Mouse (Mus musculus): ENCODE results near the gene Endou. TPM values are rescaled to one million over a fixed set of nuclear protein-coding genes. Genes with fewer than 3 reads are reported as not detected.

Endou gene
- polyA plus RNA-seq, 1 experiment from 2014 or later = 0.31 TPM

- 90% methylated on average over 17 of the region's 17 CpGs for WGBS
- H3K9ac ChIP-seq (replicated peaks) = no peak overlapping the region
- no peaks in the 10 kb centered on the region for H3K27me3 ChIP-seq
- no peaks in the 10 kb centered on the region for H3K36me3 ChIP-seq
- H3K4me2 ChIP-seq (replicated peaks) = no peak overlapping the region
- no peaks in the 10 kb centered on the region for H3K9me3 ChIP-seq
- H3K27ac ChIP-seq = no peak overlapping the region
- no peak for ATAC-seq
- H3K4me3 ChIP-seq (replicated peaks) = no peak overlapping the region
- no peaks in the 10 kb centered on the region for H3K4me1 ChIP-seq (replicated peaks)
Measured at GRCm38 (mm10) chr15:97724346-97725197, 6.6 kb downstream of the Endou start.

DNA sequence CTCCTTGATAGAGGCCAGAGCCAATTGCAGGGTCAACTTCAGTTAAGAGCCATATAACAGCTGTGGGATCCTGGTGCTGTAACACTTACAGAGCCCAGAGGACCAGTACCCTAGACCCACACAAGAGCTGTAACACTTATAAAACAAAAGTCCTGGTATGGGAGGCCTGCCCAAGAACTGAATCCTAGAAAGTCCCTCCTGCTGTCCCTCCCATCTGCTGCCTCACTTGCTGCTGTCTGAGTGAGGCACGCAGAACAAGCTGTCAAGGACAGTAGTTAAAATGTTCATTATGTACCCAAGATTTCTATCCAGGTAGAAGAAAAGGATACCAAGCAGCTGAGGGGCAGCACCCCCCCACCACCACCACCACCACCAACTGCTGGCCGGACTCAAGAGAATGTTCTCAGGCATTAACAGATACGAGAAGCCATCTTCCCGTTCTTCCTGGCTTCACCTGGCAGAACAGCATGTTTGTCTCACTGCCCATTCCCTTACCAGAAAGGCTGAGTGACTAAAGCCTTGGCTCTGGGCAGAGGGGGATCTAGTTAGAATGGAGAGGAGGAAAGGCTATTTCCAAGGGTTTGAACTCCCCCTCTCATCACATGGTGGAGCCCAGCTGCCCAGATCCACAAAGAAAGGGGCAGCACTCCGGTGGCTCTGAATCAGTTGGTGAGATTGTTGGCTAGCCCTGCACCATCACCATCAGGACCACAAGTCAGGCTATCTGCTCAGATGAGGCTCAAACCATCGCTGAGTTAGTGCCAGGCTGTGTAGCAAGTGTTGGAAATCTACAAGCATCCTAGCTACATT lies 7.4 kb downstream of the Endou start:
- Histone ChIP-seq H3K4me3 (replicated peaks) (no peak overlapping the region), H3K27me3 (no peaks in the 10 kb centered on the region), H3K36me3 (no peaks in the 10 kb centered on the region), H3K27ac (no peak overlapping the region), H3K4me2 (replicated peaks) (no peak overlapping the region), H3K9ac (replicated peaks) (no peak overlapping the region), H3K4me1 (replicated peaks) (no peaks in the 10 kb centered on the region), H3K9me3 (no peaks in the 10 kb centered on the region)
- no peak for ATAC-seq
- WGBS = 86% methylated on average over 6 of the region's 6 CpGs

- Histone ChIP-seq H3K4me2 (replicated peaks) (no peak overlapping the region), H3K4me3 (replicated peaks) (no peak overlapping the region), H3K4me1 (replicated peaks) (no peaks in the 10 kb centered on the region), H3K9me3 (no peaks in the 10 kb centered on the region), H3K36me3 (no peaks in the 10 kb centered on the region), H3K27me3 (no peaks in the 10 kb centered on the region), H3K9ac (replicated peaks) (no peak overlapping the region), H3K27ac (no peak overlapping the region)
- ATAC-seq = no peak
- 82% methylated on average over 15 of the region's 15 CpGs for WGBS
Measured at GRCm38 (mm10) chr15:97721008-97721701, 10.0 kb downstream of the Endou start.

DNA sequence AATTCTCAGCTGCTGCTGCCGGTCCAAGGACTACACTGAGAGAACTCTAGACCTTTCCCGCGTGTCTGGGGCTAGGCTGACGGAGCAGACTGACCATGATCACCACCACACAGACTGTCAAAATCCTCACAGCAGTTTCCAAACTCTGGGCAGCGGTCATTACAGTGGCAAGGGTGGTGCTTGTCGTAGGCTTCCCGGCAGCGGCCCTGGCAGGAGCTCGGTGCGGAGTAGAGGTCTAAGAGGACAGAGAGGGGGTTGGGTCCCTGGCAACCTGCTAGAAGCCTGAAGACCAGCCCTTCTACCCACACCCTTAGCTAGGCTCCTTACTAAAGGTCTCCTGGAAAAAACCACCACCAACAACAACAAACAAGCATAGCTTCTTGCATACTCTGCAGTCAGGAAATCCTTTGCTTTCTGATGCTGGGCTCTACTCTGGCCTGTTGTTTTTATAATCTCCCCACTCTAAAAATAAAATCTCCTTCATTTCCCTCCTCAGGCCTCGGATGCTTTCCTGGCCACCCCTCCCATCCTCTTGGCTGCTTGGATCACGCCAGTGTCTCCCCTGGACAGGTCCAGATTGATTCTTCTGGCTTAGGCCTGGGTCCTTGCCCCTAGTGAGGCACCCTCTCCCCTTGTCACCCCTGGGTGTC lies 11.0 kb downstream of the Endou start:
- WGBS = 84% methylated on average over 12 of the region's 12 CpGs
- no peaks in the 10 kb centered on the region for H3K27me3 ChIP-seq
- no peak overlapping the region for H3K9ac ChIP-seq (replicated peaks)
- no peak overlapping the region for H3K27ac ChIP-seq
- no peak for ATAC-seq
- no peaks in the 10 kb centered on the region for H3K4me1 ChIP-seq (replicated peaks)
- H3K36me3 ChIP-seq = no peaks in the 10 kb centered on the region
- no peak overlapping the region for H3K4me3 ChIP-seq (replicated peaks)
- H3K4me2 ChIP-seq (replicated peaks) = no peak overlapping the region
- no peaks in the 10 kb centered on the region for H3K9me3 ChIP-seq

DNA sequence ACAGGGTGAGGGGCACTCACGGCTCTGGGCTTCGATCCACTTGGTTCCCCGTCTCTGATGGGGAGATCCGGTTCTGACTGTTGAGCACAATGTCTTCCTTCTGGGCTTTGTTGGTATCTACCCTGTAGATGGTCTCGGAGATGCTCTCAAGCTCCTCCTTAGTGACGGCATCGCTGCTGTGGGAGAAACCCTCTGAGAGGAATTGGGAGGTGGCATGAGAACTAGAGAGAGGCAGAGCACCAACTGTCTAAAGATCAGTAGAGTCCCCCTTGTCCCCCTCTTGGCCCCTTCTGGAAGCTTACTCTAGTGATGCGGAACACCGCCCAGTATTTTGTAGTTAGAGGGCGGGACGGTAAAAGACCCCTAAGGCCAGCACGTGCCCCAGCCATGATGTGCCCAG lies 11.6 kb downstream of the Endou start:
- Histone ChIP-seq H3K27ac (no peak overlapping the region), H3K9ac (replicated peaks) (no peak overlapping the region), H3K4me1 (replicated peaks) (no peaks in the 10 kb centered on the region), H3K4me2 (replicated peaks) (no peak overlapping the region), H3K27me3 (no peaks in the 10 kb centered on the region), H3K9me3 (no peaks in the 10 kb centered on the region), H3K36me3 (no peaks in the 10 kb centered on the region), H3K4me3 (replicated peaks) (no peak overlapping the region)
- WGBS = 90% methylated on average over 12 of the region's 12 CpGs
- ATAC-seq = no peak

GRCm38 (mm10) chr15:97718535-97719155 lies 12.5 kb downstream of the Endou start:
- Histone ChIP-seq H3K36me3 (no peaks in the 10 kb centered on the region), H3K9ac (replicated peaks) (no peak overlapping the region), H3K4me2 (replicated peaks) (no peak overlapping the region), H3K27me3 (no peaks in the 10 kb centered on the region), H3K27ac (no peak overlapping the region), H3K9me3 (no peaks in the 10 kb centered on the region), H3K4me3 (replicated peaks) (no peak overlapping the region), H3K4me1 (replicated peaks) (no peaks in the 10 kb centered on the region)
- 88% methylated on average over 8 of the region's 8 CpGs for WGBS
- no peak for ATAC-seq

- 0 out of 2 replicates have a peak, but pooled peaks have one; percentile 48 for ATAC-seq
- Histone ChIP-seq H3K4me3 (replicated peaks) (no peak overlapping the region), H3K4me2 (replicated peaks) (no peak overlapping the region), H3K27ac (no peak overlapping the region), H3K36me3 (no peaks in the 10 kb centered on the region), H3K27me3 (no peaks in the 10 kb centered on the region), H3K4me1 (replicated peaks) (no peaks in the 10 kb centered on the region), H3K9ac (replicated peaks) (no peak overlapping the region), H3K9me3 (no peaks in the 10 kb centered on the region)
- 34% methylated on average over 12 of the region's 12 CpGs for WGBS
Measured at GRCm38 (mm10) chr15:97717861-97718534, 13.1 kb downstream of the Endou start.

- Histone ChIP-seq H3K27ac (no peak overlapping the region), H3K9ac (replicated peaks) (no peak overlapping the region), H3K4me2 (replicated peaks) (no peak overlapping the region), H3K9me3 (no peaks in the 10 kb centered on the region), H3K36me3 (no peaks in the 10 kb centered on the region), H3K27me3 (no peaks in the 10 kb centered on the region), H3K4me3 (replicated peaks) (no peak overlapping the region), H3K4me1 (replicated peaks) (no peaks in the 10 kb centered on the region)
- no peak for ATAC-seq
- WGBS = 92% methylated on average over 11 of the region's 11 CpGs
Measured at GRCm38 (mm10) chr15:97716782-97717181, 14.4 kb downstream of the Endou start.

- no peak overlapping the region for H3K4me2 ChIP-seq (replicated peaks)
- no peaks in the 10 kb centered on the region for H3K36me3 ChIP-seq
- H3K4me1 ChIP-seq (replicated peaks) = no peaks in the 10 kb centered on the region
- H3K4me3 ChIP-seq (replicated peaks) = no peak overlapping the region
- no peaks in the 10 kb centered on the region for H3K9me3 ChIP-seq
- no peak overlapping the region for H3K27ac ChIP-seq
- ATAC-seq = no peak
- no peaks in the 10 kb centered on the region for H3K27me3 ChIP-seq
- WGBS = 97% methylated on average over 1 of the region's 1 CpGs
- no peak overlapping the region for H3K9ac ChIP-seq (replicated peaks)
Measured at GRCm38 (mm10) chr15:97715734-97716133, 15.4 kb downstream of the Endou start.

DNA sequence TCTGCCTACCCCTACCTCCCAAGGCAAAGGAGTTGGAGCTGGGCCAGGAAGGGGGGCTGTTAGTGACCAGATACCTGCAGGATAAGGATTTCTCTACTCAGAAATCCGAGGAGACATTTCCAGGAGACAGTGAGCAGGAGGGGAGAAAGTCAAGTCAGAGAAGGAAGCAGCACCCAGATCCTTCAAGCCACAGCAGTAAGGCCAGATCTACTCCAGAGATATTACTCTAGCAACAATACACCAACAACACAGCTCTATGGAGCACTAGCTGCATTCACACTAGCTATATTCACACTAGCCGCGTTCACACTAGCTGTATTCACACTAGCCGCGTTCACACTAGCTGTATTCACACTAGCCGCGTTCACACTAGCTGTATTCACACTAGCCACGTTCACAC lies 16.1 kb downstream of the Endou start:
- no peak for ATAC-seq
- Histone ChIP-seq H3K36me3 (no peaks in the 10 kb centered on the region), H3K27ac (no peak overlapping the region), H3K9ac (replicated peaks) (no peak overlapping the region), H3K9me3 (no peaks in the 10 kb centered on the region), H3K4me2 (replicated peaks) (no peak overlapping the region), H3K4me1 (replicated peaks) (no peaks in the 10 kb centered on the region), H3K4me3 (replicated peaks) (no peak overlapping the region), H3K27me3 (no peaks in the 10 kb centered on the region)
- WGBS = 89% methylated on average over 8 of the region's 8 CpGs

DNA sequence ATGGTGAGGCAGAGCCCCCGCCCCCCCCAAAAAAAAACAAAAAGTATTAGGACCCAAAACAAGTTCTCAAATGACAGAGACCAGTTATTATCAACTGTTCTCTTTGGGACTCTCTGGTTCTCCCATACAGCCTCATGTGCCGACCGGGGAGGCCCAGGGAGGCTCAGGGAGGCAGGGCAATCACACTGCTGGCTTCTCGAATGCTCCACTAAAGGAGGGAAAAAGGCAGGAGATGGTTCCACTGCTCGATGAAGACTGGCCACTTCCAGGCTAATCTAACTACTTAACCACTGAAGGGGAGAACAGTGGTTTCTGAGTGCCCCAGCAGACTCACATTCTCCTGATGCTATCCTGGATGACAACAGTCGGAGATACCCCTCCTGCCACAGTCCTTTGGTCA lies 18.6 kb downstream of the Endou start:
- H3K27ac ChIP-seq = no peak overlapping the region
- ATAC-seq = no peak
- H3K4me3 ChIP-seq (replicated peaks) = no peak overlapping the region
- no peaks in the 10 kb centered on the region for H3K4me1 ChIP-seq (replicated peaks)
- H3K36me3 ChIP-seq = no peaks in the 10 kb centered on the region
- H3K27me3 ChIP-seq = 0 out of 2 replicates have a peak, but pooled peaks cover 3% of the 10 kb centered on the region
- no peak overlapping the region for H3K4me2 ChIP-seq (replicated peaks)
- no peaks in the 10 kb centered on the region for H3K9me3 ChIP-seq
- 0 out of 2 replicates have a peak overlapping the region, but pooled peaks have one; percentile 6 for H3K9ac ChIP-seq (replicated peaks)
- WGBS = 72% methylated on average over 6 of the region's 6 CpGs

Data from midbrain, embryonic 13.5 days (tissue).